Mouse (Mus musculus): ENCODE measurements around the gene Hcrtr2. TPM values are rescaled to one million over a fixed set of nuclear protein-coding genes. Genes with fewer than 3 reads are reported as not detected.

The Hcrtr2 gene
- polyA plus RNA-seq, 1 experiment from 2014 or later = 0.28 TPM

DNA sequence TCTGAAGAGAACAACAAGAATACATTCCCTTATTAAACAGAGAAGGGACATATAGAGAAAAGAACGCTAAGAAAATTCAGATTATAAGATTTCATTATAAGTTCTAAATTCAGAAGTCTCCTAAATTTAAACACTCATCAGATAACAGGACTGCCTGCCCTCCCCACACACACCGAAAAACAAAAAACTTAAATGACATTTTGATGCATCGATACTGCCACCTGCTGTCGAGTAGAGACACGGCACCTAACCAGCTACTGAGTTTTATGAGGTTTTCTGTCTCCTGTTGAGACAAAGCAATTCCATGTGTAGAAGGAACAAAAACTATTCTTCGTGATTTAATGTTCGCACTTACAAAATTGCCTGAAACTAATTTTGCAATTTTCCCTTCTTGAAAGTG lies 87.0 kb downstream of the Hcrtr2 start:
- Histone ChIP-seq H3K36me3 (ENCODE audit: control insufficient read depth, insufficient read depth, low read length) (no peaks in the 10 kb centered on the region), H3K27ac (replicated peaks in 1 of 2; ENCODE audit: control insufficient read depth in 1 of 2, insufficient read depth in 1 of 2, low read depth in 2 of 2, low read length in 2 of 2) (no peak overlapping the region), H3K4me1 (ENCODE audit: control insufficient read depth in 2 of 2, insufficient read depth in 2 of 2, low read length in 2 of 2) (peaks cover 0 to 4% of the 10 kb centered on the region in 2 experiments; a peak in 1 of 4 replicates), H3K9ac (ENCODE audit: low read length) (peak overlapping the region; percentile 69), H3K27me3 (ENCODE audit: control insufficient read depth, insufficient read depth, low read length) (no peaks in the 10 kb centered on the region), H3K4me2 (ENCODE audit: low read length) (peak overlapping the region; percentile 90), H3K4me3 (ENCODE audit: control insufficient read depth in 1 of 2, insufficient read depth in 1 of 2, low read depth in 1 of 2, low read length in 2 of 2) (peak overlapping the region in 1 of 2 experiments; percentile 51; a peak in 3 of 4 replicates), H3K9me3 (ENCODE audit: control insufficient read depth, low read length) (no peaks in the 10 kb centered on the region)
- ATAC-seq (ENCODE audit: insufficient number of reproducible peaks, insufficient read depth, low FRiP score, low read depth) = no peak
- WGBS = under 1% methylated on average over 7 of the region's 7 CpGs

DNA sequence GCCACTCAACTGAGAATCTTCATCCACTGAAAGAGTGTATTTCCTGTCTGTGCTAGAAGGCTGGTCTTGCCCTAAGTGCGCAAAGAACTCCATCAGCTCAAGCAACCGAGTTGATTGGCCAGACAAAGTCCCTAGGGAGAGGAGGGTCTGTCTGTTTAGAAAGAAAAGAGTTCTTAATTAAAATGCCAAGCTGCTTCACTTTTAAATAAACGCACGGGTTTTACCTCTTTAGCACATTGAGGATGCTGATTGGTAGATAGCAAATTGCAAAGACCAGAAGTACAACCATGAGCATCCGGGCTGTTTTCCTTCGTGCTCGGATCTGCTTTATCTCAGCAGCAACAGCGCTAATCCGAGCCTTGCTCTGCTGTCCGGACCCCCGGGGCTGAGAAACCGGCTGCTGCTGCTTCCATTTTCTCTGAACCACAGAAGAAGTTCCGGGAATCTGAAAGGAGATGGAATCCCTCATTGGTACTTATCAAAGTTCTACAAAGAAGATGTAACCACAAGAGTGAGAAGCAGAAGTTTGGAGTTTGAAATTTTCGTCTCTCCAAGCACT lies 87.6 kb downstream of the Hcrtr2 start:
- Histone ChIP-seq H3K4me3 (ENCODE audit: control insufficient read depth in 1 of 2, insufficient read depth in 1 of 2, low read depth in 1 of 2, low read length in 2 of 2) (peak overlapping the region; percentile 48 to 51), H3K4me2 (ENCODE audit: low read length) (peak overlapping the region; percentile 90), H3K27ac (replicated peaks in 1 of 2; ENCODE audit: control insufficient read depth in 1 of 2, insufficient read depth in 1 of 2, low read depth in 2 of 2, low read length in 2 of 2) (peak overlapping the region; percentile 27 to 53; a peak in 3 of 4 replicates), H3K9me3 (ENCODE audit: control insufficient read depth, low read length) (no peaks in the 10 kb centered on the region), H3K4me1 (ENCODE audit: control insufficient read depth in 2 of 2, insufficient read depth in 2 of 2, low read length in 2 of 2) (peaks cover 0 to 4% of the 10 kb centered on the region in 2 experiments; a peak in 1 of 4 replicates), H3K27me3 (ENCODE audit: control insufficient read depth, insufficient read depth, low read length) (no peaks in the 10 kb centered on the region), H3K36me3 (ENCODE audit: control insufficient read depth, insufficient read depth, low read length) (no peaks in the 10 kb centered on the region), H3K9ac (ENCODE audit: low read length) (peak overlapping the region; percentile 69)
- ATAC-seq (ENCODE audit: insufficient number of reproducible peaks, insufficient read depth, low FRiP score, low read depth) = no peak
- WGBS = 2% methylated on average over 14 of the region's 14 CpGs

GRCm38 (mm10) chr9:76234899-76235298 lies 88.8 kb downstream of the Hcrtr2 start:
- Histone ChIP-seq H3K4me2 (ENCODE audit: low read length) (no peak overlapping the region), H3K4me3 (ENCODE audit: control insufficient read depth in 1 of 2, insufficient read depth in 1 of 2, low read depth in 1 of 2, low read length in 2 of 2) (no peak overlapping the region), H3K9ac (ENCODE audit: low read length) (no peak overlapping the region), H3K27me3 (ENCODE audit: control insufficient read depth, insufficient read depth, low read length) (no peaks in the 10 kb centered on the region), H3K9me3 (ENCODE audit: control insufficient read depth, low read length) (no peaks in the 10 kb centered on the region), H3K27ac (replicated peaks in 1 of 2; ENCODE audit: control insufficient read depth in 1 of 2, insufficient read depth in 1 of 2, low read depth in 2 of 2, low read length in 2 of 2) (no peak overlapping the region), H3K4me1 (ENCODE audit: control insufficient read depth in 2 of 2, insufficient read depth in 2 of 2, low read length in 2 of 2) (peaks cover 0 to 4% of the 10 kb centered on the region in 2 experiments; a peak in 1 of 4 replicates), H3K36me3 (ENCODE audit: control insufficient read depth, insufficient read depth, low read length) (no peaks in the 10 kb centered on the region)
- ATAC-seq (ENCODE audit: insufficient number of reproducible peaks, insufficient read depth, low FRiP score, low read depth) = no peak
- WGBS = 67% methylated on average over 7 of the region's 7 CpGs

DNA sequence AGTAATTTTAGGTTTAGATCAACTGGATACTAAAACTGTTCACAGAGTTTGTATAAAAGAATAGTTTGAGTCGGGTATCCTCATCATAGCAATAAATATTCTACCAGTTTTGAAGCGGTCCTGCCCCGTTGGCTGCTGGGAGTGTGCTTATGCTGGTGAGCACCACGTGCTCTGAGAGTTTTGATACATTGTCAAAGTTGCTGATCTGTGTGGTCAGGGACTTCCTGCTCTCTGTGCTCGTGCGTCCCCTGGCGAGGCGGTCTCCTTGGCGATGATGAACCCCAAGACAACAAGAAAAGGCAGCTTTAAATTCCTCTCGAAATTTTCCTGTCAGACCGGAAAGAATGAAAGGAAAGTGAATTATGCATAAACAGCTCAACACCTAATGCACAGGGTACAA lies 93.3 kb downstream of the Hcrtr2 start:
- H3K4me3 ChIP-seq (ENCODE audit: control insufficient read depth in 1 of 2, insufficient read depth in 1 of 2, low read depth in 1 of 2, low read length in 2 of 2) = no peak overlapping the region
- no peak overlapping the region for H3K27ac ChIP-seq (replicated peaks in 1 of 2; ENCODE audit: control insufficient read depth in 1 of 2, insufficient read depth in 1 of 2, low read depth in 2 of 2, low read length in 2 of 2)
- peaks cover 0 to 2% of the 10 kb centered on the region in 2 experiments; a peak in 2 of 4 replicates for H3K4me1 ChIP-seq (ENCODE audit: control insufficient read depth in 2 of 2, insufficient read depth in 2 of 2, low read length in 2 of 2)
- no peaks in the 10 kb centered on the region for H3K36me3 ChIP-seq (ENCODE audit: control insufficient read depth, insufficient read depth, low read length)
- ATAC-seq (ENCODE audit: insufficient number of reproducible peaks, insufficient read depth, low FRiP score, low read depth) = no peak
- H3K27me3 ChIP-seq (ENCODE audit: control insufficient read depth, insufficient read depth, low read length) = no peaks in the 10 kb centered on the region
- H3K9me3 ChIP-seq (ENCODE audit: control insufficient read depth, low read length) = no peaks in the 10 kb centered on the region
- no peak overlapping the region for H3K4me2 ChIP-seq (ENCODE audit: low read length)
- WGBS = 60% methylated on average over 11 of the region's 11 CpGs
- H3K9ac ChIP-seq (ENCODE audit: low read length) = no peak overlapping the region

- no peak overlapping the region for H3K27ac ChIP-seq (replicated peaks in 1 of 2; ENCODE audit: control insufficient read depth in 1 of 2, insufficient read depth in 1 of 2, low read depth in 2 of 2, low read length in 2 of 2)
- no peak for ATAC-seq (ENCODE audit: insufficient number of reproducible peaks, insufficient read depth, low FRiP score, low read depth)
- no peaks in the 10 kb centered on the region for H3K27me3 ChIP-seq (ENCODE audit: control insufficient read depth, insufficient read depth, low read length)
- no peaks in the 10 kb centered on the region for H3K4me1 ChIP-seq (ENCODE audit: control insufficient read depth in 2 of 2, insufficient read depth in 2 of 2, low read length in 2 of 2)
- H3K36me3 ChIP-seq (ENCODE audit: control insufficient read depth, insufficient read depth, low read length) = no peaks in the 10 kb centered on the region
- no peak overlapping the region for H3K4me2 ChIP-seq (ENCODE audit: low read length)
- no peaks in the 10 kb centered on the region for H3K9me3 ChIP-seq (ENCODE audit: control insufficient read depth, low read length)
- H3K9ac ChIP-seq (ENCODE audit: low read length) = no peak overlapping the region
- no peak overlapping the region for H3K4me3 ChIP-seq (ENCODE audit: control insufficient read depth in 1 of 2, insufficient read depth in 1 of 2, low read depth in 1 of 2, low read length in 2 of 2)
- WGBS = 68% methylated on average over 4 of the region's 4 CpGs
These were observed 106.3 kb downstream of the Hcrtr2 start for GRCm38 (mm10) chr9:76217178-76217975.

DNA sequence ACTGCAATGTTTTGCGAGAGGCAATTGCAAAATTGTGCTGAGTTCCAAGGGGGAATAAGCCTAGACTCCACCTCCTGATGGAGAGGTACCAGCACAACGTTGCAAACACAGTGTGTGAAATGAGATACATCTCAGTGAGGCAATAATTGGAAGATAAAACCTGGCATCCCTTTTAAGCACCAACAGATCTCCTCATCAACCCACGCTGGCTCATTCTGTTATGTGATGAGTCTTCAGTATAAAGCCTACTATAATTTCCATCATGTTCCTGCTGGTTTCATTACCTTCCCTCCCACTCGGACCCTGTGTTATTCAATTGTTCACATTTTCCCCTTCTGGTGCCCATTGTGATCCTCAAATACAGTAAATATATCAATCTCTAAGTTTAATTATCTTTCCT lies 109.0 kb downstream of the Hcrtr2 start:
- Histone ChIP-seq H3K27me3 (ENCODE audit: control insufficient read depth, insufficient read depth, low read length) (no peaks in the 10 kb centered on the region), H3K4me3 (ENCODE audit: control insufficient read depth in 1 of 2, insufficient read depth in 1 of 2, low read depth in 1 of 2, low read length in 2 of 2) (no peak overlapping the region), H3K4me1 (ENCODE audit: control insufficient read depth in 2 of 2, insufficient read depth in 2 of 2, low read length in 2 of 2) (no peaks in the 10 kb centered on the region), H3K4me2 (ENCODE audit: low read length) (no peak overlapping the region), H3K36me3 (ENCODE audit: control insufficient read depth, insufficient read depth, low read length) (no peaks in the 10 kb centered on the region), H3K27ac (replicated peaks in 1 of 2; ENCODE audit: control insufficient read depth in 1 of 2, insufficient read depth in 1 of 2, low read depth in 2 of 2, low read length in 2 of 2) (no peak overlapping the region), H3K9ac (ENCODE audit: low read length) (no peak overlapping the region), H3K9me3 (ENCODE audit: control insufficient read depth, low read length) (no peaks in the 10 kb centered on the region)
- WGBS = 72% methylated on average over 4 of the region's 4 CpGs
- no peak for ATAC-seq (ENCODE audit: insufficient number of reproducible peaks, insufficient read depth, low FRiP score, low read depth)

GRCm38 (mm10) chr9:76213557-76213956 lies 110.1 kb downstream of the Hcrtr2 start, which contains the start of gene Gfral:
Gene Gfral, minus strand, starts transcription at chr9:76213657.
- no peak for ATAC-seq (ENCODE audit: insufficient number of reproducible peaks, insufficient read depth, low FRiP score, low read depth)
- H3K4me1 ChIP-seq (ENCODE audit: control insufficient read depth in 2 of 2, insufficient read depth in 2 of 2, low read length in 2 of 2) = no peaks in the 10 kb centered on the region
- no peaks in the 10 kb centered on the region for H3K27me3 ChIP-seq (ENCODE audit: control insufficient read depth, insufficient read depth, low read length)
- H3K36me3 ChIP-seq (ENCODE audit: control insufficient read depth, insufficient read depth, low read length) = no peaks in the 10 kb centered on the region
- no peak within 1 kb of the TSS for H3K27ac ChIP-seq (replicated peaks in 1 of 2; ENCODE audit: control insufficient read depth in 1 of 2, insufficient read depth in 1 of 2, low read depth in 2 of 2, low read length in 2 of 2)
- no peak within 1 kb of the TSS for H3K4me2 ChIP-seq (ENCODE audit: low read length)
- H3K9me3 ChIP-seq (ENCODE audit: control insufficient read depth, low read length) = no peaks in the 10 kb centered on the region
- no peak within 1 kb of the TSS for H3K4me3 ChIP-seq (ENCODE audit: control insufficient read depth in 1 of 2, insufficient read depth in 1 of 2, low read depth in 1 of 2, low read length in 2 of 2)
- no peak within 1 kb of the TSS for H3K9ac ChIP-seq (ENCODE audit: low read length)
- WGBS = 83% methylated on average over 2 of the region's 2 CpGs
